Mouse (Mus musculus) liver, embryonic 14.5 days (tissue): ENCODE data around the gene Ten1.

Experiments used
- CTCF ChIP-seq: IDR thresholded peaks from 2 replicates; pipeline ENCODE4 v1.5.1; 2016; ENCODE audit warnings: antibody characterized with exemption, low read depth, control low read depth
- EP300 ChIP-seq: IDR thresholded peaks from 2 replicates; pipeline ENCODE4 v1.6.1; 2016; ENCODE audit warnings: antibody characterized with exemption, low read depth

DNA sequence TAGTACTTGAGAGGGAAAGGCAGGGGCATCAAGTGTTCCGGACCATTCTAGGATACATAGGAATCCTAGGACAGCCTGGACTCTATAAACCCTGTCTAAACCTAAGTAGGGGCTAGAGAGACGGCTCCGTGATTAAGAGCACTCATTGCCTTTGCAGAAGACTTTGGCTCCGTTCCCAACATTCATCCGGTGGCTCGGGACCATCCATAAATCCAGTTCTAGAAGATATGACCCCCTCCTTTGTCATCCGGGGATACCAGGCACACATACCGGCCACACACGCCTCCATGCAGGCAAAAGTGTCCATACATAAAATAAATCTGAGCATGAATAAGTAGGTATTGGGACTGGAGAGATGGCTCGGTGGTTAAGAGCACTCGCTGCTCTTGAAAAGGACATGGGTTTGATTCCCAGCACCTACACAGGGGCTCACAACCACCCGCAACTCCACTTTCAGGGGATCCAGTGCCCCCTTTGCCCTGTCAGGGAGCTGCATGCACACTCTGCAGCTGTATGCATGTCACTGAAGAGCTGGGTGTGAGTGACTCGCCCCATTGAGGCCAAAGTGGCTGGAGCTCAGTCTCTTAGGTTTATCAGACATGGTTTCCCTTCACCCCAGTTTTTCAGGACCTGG, 15.3 kb downstream of the Ten1 start:
- TF ChIP-seq CTCF (no peak), EP300 (no peak)
